Mouse (Mus musculus) monocyte, adult 5-6 weeks (primary cell): ENCODE data around the gene Plekhd1. TPM values are rescaled to one million over a fixed set of nuclear protein-coding genes. Genes with fewer than 3 reads are reported as not detected.

Experiments
- ATAC-seq: fragments of 153-309, 156-312 bp; replicated peaks from 2 replicates; pipeline ENCODE4 v1.8.0; 2017; ENCODE audit warnings: mild to moderate bottlenecking; ENCODE audit not compliant: low TSS enrichment, insufficient number of reproducible peaks, severe bottlenecking, poor library complexity, low FRiP score
- total RNA-seq: library from RNA; stranded (forward); fragments of 200-1000, 200-491, 200-594 nt; gene quantifications from 3 replicates; pipeline ENCODE4 v1.2.3, GENCODE M21; 2017

The Plekhd1 gene
- total RNA-seq, 1 experiment from 2014 or later = not detected

DNA sequence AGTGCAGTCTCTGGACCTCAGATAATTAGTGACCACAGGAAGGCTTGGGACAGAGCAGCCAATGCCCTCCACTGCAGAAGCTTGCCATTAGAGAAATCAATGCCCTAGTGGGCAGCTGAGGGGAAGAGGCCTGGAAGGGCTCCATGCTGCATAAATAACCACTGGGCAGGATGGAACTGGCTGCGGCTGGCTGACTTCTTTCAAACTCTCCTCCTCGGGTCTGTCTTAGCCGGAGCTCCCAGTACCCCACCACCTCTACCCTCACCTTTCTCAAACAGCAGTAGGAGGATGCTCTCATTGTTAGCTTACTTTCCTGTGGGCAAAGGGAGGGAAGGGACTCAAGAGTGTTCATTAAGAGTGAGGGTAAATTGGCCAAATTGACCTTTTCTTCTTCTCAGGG, 2.6 kb downstream of the Plekhd1 start:
- ATAC-seq = no peak

DNA sequence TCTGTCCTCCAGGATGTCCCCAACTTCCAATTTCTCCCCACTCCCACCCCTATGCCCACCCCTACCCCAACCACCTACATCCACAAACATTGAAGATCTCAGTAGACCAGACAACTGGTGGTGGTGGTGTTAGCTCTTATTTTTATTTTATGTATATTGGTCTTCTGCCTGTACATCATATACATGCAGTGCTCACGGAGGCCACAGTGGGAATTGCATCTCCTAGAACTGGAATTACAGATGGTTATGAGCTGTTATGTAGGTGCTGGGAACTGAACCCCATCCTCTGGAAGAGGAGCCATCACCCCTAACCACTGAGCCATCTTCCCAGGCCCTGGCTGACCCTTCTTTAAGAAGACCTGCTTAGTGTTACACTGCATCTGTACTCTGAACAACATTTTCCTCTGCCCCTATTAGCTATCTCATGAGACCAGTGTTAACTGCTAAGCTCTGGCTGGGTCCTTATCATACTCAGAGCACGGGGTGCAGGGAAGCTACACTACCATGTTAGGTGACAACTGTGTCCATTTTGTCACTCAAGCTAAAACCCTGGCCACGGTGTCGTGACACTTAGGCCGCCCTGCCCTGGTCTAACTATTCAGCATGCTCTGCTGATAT, 6.2 kb downstream of the Plekhd1 start:
- no peak for ATAC-seq

DNA sequence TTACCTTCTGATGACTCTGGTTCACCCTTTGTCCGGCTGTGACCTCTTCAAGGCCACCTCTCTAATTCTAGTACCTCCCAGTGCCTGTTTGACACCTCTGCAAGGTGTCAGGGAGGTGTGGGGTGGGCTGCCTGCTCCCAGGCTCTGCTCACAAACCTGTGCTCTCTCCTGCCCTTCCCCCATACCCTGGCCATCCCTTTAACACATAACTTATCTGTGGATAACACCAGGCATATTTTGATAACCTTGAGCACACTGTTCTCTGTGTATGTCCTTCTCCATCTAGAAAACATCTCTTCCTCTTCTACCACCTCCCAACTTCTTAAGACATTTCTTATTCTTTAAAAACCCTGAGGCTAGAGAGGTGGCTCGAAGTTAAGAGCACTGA, 6.7 kb downstream of the Plekhd1 start:
- ATAC-seq = no peak

DNA sequence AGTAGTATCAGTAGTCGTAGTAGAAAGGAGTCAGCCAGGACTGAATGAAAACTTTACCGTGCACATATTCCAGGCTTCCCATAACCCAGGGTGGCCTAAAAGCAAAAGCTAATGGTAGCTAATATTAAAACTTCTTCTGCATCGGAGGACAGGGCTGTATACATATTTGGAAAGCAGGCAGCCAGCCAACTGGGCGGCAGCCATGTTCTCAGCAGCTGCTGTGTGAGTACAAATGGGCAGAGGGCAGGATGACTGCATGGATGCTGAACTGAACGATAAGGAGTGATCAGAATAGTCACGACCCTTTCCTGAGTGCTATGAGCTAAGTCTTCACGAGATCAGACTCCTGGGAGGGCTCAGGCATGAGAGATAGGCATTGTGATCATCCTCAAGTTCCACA, 8.9 kb downstream of the Plekhd1 start:
- no peak for ATAC-seq

DNA sequence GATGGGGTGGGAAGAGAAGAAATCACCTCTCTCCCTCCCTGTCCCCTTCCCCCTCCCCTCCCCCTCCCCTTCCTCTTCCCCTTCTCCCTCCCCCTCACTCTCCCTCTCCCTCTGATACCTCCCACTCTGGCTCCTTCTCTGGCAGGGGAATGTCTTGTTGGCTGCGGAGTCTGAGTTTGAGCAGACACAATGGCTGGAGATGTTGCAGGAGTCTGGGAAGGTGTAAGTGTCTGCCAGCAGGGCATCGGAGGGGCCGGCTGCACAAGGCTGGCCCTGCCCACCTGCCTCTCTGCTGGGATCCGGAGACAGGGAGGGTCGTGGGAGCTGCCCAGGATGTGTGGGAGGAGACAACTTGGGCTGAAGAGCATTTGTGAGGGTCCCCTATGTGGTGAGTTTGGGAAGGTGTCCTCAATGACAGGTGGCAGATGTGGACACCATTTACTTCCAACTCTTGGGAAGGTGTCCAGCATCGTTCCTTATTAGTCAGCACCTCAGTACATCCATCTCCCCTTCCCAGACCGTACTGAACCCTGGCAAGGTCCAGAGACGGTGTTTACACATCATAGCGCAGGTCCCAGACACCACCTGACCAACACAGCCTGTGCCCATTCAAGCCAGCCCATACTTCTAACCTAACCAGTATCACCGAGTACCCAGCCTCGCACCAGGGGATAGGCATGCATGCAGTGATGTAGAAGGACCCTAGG, 14.0 kb downstream of the Plekhd1 start:
- no peak for ATAC-seq

DNA sequence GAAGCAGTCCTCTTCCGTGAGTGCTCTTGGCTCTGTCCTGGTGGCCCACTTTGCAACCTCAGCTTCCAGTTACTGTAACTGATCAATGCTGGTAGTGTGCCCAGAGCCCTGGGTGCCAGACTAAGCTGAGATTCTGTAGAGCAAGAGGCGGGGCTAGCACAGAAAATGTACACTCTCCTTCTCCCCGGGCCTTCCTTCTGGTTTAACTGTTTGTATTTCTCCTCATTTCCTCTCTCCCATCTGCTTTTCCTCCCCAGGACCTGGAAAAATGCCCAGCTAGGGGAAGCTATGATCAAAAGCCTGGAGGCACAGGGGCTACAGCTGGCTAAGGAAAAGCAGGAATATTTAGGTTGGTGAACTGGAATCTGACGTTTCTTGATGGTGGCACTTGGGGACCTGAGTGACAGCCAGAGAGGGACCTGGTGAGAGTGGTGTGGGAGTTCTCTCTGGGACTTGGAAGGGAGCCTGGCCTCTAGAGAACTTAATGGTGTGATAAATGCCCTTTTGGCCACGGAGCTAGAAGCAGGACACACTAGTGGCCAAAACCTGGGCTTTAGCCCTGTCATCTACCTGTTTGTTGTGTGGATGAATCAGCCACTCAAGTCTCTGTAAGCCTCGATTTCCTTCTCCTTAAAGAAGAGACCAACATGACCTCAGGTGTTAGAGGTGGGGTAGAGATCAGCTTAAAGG, 14.7 kb downstream of the Plekhd1 start:
- no peak for ATAC-seq

DNA sequence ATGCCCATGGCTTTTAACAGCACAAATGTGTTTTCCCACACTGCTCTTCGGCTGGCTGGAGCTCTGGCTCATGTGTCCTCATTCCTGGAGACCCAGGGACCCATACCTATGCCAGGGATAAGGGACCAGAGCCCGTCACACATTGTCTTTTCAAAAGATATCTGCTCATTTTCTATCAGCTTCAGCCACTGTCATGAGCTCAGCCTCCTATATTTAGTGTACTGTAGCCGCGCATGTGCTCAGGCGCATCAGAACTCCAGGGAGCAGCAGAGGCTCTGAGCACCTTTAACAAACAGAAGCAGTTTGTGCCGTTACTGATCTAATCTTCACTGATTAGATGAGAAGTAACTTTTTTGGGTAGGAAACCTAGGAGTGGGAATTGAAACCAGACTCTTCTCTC, 23.5 kb downstream of the Plekhd1 start:
- no peak for ATAC-seq

DNA sequence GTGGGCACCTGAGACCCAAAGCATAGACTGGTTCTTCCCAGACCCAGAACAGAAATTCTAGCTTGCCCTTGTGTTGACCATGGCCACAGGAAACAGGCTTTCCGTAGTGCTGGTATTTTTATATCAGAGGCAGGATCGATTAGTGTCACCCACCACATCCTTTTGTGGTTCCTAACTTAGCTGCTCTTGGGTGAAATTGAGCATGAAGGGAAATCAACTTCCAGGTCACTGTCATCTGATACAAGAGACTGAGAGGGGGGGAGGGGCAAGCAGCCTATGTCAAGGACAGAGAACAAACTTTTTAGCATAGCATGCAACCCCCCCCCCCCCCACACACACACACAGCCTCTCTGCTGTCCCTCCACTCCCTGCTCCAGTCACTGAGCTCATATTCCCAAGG, 26.8 kb downstream of the Plekhd1 start:
- no peak for ATAC-seq

DNA sequence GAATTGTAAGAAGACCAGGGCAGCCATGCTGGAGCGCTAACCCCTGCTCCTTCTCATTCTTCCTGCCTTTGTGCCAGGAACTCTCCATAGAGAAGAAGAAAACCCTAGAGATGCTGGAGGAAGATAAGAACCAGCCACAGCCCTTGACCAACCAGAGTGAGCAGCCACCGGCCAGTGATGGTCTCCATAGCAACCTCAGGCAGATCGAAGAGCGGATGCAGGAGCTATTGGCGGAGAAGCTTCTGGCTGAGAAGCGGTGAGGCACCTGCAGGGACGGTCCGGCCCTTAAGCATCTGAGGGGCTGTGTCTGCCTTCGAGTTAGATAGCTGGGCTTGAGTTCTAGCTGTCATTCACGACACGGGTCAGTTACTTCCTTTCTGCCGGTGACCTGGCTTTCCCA, 28.1 kb downstream of the Plekhd1 start:
- ATAC-seq = no peak

DNA sequence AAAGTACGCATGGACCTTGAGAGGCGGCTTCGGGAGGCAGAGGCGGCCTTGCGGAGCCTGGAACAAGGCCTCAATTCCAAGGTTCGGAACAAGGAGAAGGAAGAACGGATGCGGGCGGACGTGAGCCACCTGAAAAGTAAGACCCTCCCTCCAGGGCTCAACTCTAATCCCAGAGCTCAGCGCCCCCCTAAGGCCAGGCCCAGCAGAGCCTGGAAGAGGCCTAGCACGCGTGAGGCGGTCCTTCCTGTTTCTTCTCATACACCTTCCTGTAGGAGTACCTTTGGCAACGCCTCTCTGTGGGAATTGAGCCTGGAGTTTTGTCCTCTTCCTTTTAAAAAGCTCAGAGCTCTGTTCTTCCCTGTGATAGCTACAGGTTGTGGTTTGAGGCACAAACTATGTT, 29.1 kb downstream of the Plekhd1 start:
- no peak for ATAC-seq

DNA sequence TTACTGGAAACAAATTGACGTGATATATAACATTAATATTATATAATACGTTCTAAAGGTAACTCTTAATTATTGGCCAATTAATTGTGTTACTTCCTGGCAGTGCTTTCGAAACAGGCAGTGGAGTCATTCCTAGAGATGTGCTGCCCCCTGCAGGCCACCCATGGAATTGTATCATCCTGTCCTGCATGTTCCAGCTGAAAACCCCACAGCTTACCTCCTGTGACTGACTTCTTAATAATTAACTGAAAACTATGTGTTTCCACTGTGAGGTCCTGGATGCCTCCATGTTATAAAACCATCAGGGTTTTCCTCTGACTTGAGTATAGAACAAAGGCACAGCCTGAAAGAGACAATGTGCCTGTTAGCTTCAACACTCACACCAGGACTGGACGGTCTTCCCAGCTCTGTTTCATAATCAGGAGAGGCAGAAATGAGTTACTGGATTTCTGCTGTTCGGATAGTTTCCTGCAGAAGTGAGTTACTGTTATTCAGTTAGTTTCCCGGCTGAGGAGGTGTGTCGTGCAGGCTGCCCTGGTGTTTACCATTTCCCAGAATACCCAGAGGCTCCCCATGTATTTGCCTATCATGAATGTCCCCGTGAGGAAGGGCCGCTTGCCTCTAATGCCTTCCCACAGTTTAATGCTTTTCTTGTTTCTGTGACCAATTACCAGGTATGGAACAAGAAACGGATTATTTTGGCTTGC, 32.6 kb downstream of the Plekhd1 start:
- peak; percentile 82 for ATAC-seq

DNA sequence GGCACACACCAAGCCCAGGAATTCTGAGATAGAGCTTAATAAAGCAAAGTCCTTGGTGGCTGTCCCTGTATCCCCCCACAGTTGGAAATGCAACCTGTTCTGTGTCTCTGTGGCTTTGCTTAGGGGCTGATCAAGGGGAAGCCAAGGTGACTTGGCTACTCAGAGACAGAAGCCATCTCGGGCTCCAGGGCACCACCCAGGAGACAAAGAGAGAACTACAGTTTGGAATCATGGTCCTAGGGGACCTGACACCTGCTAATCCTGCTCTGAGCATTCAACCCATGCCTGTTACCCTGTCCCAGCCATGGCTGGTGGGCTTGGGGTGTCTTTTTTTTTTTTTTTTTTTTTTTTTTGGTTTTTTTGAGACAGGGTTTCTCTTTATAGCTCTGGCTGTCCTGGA, 35.8 kb downstream of the Plekhd1 start:
- ATAC-seq = no peak

DNA sequence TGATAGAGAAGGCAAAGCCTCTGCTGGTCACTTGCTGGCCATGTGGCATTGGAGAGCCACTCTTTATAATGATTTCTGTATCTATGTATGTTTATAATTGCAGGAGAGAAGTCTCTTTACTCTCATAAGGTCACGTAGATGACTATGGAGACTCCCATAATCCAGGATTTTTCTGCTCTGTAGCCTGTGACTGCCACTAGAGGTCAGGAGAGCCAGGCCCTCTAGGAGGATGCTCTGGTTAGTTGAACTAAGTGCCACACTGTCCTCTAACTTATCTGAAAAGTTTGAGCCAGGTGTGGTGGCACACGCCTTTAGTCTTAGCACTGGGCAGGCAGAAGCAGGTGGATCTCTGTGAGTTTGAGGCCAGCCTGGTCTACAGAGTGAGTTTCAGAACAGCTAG, 36.4 kb downstream of the Plekhd1 start:
- ATAC-seq = no peak

DNA sequence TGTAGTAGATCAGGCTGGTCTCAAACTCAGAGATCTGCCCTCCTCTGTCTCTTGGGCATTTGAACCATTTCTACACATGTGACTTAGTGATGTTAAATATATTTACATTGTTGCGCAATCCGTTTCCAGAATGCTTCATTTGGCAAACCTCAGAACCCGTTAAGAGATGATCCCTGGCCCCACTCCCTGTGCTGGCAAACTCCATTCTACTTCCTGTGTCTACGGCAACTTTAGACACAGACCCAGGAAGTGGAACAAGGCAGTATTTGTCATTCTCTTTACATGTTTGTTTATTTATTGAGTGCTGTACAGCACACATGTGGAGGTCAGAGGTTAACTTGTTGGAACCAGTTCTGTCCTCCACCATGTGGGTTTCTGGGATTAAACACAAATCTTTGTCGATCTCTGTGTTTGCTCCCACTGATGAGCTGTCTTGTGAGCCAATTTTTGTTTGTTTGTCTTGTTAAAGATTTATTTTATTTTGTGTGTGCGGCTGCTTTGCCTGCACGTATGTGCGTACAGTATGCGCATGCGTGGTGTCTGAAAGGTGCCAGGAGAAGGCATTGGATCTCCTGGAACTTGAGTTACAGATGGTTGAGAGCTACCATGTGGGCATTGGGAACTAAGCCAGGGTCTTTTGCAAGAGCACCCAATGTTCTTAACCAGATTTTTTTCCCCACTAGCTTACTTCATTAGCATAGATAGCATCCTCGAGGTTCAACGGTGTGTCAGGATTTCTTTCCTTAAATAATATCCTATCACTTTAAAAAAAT, 37.6 kb downstream of the Plekhd1 start:
- no peak for ATAC-seq

DNA sequence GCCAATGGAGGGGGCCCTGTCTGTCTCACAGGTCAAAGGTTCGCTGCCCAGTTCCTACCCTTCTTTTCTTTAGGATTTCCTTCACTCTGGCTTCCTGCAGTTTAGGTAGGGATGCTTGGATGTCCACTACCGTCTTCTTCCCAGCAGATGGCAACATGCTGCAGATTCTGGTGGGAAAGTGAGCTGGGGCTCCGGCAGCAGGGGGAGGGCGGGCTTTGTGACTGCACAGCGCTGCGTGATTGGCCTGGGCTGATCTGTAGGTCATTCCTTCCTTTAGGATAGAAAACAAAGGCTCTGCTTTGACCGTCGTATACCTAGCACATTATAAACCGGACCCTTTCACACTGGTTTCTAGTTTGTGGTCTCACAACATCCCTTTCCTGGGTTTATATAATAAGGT, 38.2 kb downstream of the Plekhd1 start:
- ATAC-seq = no peak

DNA sequence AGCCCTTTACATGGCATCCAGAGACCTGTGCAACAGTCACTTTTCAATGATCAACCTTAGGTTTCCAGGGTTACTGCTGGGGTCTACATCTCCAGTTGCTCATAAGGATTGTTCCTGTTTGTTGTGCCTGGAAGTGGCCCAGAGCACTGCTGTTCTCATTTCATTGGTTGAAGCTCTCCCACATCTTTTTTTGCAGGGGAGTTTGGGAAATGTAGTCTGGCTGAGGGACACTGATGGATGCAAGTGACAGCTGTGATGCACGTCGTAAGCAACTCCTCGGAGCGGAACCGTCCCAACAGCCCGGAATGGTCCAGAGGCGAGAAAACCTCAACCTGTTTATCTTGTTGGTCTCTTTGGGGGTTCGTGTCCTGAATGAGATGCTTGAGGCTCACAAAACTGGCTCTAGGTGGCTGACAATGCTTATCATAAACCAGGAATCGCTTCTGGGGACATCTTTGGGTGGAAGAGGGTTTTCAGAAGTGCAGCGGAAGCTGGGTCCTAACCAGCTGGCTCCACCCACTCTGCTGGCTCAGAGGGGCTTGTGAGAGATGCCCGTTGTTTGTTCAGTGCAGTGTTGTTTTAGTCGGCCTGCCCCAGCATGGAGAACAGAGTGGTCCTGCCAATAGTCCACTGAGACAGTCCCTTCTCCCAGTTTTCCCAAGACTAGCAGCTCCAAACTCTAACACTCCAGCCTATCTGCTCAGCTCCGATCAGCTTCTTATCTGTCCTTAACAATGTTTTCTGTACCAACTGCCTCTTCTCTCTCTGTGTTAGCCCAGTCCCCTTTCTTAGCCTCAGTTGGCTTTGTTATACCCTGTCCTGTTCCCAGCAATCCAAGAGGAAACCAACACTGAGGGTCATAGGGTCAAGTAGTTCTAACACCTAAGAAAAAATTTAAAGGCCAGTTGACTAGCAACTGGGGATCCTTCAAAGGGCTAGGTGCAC, 42.4 kb downstream of the Plekhd1 start:
- ATAC-seq = no peak

DNA sequence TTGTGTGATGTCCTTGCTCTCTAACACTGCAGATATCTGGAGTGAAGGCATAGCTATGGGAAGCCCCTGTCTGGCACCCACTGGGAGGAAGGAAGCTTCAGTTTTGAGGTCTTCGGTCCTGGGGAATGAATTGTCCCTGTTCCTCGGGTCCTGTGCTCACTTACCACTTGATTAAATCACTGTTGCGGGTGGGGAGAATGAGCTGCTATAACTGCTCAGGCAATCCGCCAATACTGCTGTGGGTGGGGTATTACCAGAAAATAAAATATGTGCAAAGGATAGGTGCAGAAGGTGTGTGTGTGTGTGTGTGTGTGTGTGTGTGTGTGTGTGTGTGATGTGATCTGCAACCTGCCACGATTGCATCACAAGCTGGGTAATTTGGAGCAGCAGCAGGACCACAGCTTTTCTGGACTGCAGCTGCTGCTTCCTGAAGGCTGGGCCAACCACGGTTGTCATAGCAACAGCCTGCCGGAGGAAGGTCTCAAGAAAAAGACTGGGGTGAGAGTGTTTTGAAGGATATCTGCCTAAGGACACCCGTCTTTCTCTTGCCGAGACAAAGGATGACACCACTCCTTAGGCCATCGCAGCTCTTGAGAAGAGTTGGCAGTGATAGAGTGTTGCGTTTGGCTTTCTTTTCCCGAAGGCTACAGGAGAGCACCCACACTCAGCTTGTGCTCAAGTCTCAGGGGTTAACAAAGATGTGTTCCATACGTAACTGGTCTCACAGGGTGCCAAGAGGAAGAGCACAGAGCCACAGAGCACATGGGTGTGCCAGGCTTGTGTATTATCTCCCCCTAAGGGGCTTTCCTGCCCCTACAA, 44.3 kb downstream of the Plekhd1 start:
- ATAC-seq = no peak
